Mouse (Mus musculus): ENCODE data around the gene Iqcn.
A peak's percentile ranks its signal among the peaks of the same experiment; 100 is the strongest.

Gene Iqcn

DNA sequence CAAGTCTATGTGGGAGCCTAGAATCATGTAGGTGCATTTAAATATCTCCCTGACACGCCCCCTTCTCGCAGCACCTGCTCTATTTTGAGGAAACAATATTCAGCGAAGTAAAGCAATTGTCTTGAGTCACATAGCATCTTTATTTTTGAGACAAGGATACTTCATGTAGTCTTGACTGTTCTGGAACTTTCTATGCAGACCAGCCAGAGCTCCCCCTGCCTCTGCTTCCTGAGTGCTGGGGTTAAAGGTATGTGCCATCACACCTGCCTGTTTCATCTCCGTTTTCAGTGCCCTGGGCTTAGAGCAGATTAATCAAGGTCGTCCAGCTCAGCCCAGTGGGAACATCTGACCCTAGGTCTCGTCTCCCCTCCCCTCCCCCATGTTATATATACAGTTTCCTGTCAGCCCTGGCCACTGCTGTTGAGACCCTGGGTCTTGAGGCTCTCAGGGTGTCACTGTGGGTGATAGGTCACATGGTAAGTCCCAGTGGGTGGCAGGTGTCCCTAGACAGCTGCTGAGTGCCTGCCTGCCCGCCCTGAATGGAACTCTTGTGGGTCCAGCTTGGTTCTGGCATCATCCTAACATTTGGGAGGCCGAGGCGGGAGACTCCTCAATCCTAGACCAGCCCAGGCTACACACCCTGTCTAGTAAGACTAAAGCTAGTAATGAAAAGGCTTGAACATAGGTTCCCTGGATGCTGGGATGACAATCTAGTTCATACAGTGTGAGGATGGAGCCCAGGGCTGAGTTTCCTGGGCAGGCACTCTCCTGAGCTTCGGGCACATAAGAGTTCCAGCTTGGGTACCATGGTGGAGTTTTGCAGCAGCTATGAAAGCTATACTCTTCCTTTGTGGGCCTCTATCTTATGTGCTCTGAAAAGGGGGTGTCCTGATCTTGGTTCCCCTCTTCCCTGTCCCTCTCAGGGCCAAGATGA, 1.9 kb upstream of the Iqcn start:
- DNase-seq (ENCODE audit: low spot score) = no peak

DNA sequence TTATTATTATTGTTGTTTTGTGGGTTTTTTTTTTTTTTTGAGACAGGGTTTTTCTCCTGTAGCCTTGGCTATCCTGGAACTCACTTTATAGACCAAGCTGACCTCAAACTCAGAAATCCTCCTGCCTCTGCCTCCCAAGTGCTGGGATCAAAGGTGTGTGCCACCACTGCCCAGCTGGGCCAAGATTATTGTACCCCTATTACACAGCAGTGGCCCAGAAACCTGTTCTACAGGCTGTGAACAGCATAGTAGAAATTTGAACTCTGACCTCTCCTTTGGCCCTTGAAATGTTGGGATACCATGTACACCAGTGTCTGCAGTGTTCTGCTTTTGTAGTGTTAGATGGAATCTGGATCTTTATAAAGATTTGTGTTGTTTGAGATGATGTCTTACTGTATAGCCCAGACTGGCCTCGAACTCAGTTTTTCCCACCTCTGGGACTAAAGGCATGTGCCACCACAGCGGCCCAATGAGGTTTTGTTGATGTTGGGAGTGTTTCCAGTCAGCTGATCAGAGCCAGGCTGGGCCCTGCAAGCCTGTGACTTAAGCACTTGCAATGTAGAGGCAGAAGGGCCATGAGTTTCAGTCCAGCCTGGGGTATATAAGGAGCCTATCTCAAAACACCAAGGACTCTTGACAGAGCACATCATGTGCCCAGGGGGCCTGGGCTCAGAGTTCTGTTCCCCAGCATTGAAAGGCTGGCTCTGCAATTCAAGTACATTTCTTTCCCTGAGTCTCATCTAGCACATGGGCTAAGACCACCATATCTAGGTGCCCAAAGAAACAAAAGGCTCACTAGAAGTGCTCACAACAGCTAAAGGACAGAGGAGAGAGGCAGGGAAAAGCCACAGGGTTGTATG, 1.0 kb upstream of the Iqcn start:
- DNase-seq (ENCODE audit: low spot score) = no peak

DNA sequence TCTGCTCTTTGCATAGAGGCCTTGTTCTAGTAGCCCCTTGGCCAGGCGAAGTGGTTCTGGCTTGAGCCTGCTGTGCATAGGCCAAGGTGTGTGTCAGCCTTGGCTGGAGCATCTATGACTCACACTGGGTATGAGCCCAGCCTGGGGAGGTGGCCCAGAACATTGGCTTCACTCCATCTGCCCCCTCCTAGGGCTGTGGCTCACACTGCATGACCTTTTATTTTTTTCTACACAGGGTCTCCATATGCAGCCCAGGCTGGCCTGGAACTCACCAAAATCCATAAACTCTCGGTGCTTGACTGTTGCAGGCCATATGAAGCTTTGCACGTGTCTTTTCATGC, 445 bp upstream of the Iqcn start:
- peak; percentile 57 for DNase-seq (ENCODE audit: low spot score)

DNA sequence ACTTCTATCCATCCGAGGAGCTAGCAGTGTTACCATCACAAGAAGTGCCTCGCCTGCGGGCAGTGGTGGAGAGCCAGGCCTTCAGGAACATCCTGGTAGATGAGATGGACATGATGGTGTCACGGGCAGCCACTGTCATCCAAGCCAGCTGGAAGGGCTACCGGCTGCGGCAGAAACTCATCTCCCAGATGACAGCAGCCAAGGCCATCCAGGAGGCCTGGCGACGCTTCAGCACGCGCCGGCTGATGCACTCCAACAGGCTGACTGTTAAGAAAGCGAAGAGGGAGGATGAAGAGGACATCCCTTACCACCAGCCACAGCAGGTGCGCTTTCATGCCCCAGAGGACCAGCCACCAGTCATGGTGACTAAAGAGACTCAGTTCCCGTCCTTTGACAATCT, 5.0 kb downstream of the Iqcn start:
- no peak for DNase-seq (ENCODE audit: low spot score)

DNA sequence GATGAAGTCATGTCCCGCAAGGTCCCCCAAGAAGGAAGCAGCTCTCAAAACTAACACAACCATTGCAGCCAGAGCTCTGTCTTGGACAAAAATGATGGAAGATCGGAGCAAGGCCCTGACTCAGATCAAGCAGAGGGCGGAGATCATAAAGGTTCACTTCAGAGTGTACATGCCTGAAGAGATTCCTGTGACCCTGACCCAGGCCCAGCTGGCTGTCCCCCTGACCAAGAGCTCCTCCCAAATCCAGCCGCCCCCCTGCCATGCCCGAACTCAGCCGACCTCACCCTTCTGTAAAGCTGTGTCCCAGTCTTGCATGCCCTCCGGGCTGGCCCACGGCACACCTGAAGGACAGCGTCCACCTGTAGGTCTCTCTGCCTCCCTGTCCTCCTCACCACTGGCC, 6.5 kb downstream of the Iqcn start:
- no peak for DNase-seq (ENCODE audit: low spot score)

DNA sequence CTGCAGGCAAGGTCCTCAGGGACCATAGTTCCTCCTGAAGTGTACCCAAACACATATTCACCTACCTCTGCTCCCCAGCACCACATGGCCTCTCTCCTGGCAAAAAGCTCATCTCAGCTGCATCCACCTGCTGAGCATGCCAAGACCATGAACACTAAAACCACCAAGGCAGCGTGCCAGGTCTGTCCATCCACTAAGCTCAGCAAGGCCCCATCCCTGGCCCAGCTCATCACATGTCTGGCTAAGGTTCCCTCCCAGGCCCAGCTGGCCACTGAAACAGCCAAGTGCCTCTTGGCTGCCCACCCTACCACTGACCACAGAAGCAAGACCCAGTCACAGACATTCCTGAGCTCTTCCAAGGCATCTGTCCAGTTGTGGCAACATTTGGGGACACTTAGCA, 7.0 kb downstream of the Iqcn start:
- DNase-seq (ENCODE audit: low spot score) = no peak

DNA sequence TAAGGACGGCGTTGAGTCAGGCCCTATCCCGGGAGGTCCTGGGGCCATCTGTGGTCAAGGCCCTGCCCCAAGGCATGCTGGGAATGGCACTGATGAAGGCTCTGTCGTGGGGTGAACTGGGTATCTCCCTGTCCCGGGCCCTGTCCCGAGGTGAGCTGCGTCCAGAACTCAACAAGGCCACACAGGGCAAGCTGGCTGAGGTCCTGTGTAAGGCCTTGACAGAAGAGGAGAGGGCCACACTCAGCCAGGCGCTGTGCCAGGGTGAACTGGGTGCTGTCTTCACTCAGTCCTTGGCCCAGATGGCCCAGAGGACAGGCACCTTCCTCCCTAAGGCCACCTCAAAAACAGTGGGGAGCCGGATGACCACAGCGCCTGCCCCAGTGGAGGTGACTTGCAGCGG, 7.8 kb downstream of the Iqcn start:
- no peak for DNase-seq (ENCODE audit: low spot score)

DNA sequence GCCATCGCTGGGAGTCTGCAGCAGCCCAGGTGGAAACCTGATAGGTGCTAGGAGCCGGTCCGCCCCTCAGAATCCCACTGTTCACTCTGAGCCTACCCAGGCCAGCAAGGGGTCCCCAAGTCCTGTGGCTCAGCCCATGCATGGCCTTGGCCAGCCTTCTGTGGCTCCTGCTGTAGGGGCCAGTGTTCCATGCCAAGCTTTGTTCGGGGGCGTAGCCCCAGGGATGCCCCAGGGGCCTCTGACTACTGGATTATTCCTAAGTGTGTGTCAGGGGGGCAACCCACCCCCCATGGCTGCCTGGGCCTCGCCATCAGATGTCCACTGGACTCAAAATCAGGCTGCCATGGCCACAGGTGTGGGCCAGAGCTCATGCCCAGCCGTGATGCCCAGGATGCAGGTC, 10.7 kb downstream of the Iqcn start:
- DNase-seq (ENCODE audit: low spot score) = no peak

DNA sequence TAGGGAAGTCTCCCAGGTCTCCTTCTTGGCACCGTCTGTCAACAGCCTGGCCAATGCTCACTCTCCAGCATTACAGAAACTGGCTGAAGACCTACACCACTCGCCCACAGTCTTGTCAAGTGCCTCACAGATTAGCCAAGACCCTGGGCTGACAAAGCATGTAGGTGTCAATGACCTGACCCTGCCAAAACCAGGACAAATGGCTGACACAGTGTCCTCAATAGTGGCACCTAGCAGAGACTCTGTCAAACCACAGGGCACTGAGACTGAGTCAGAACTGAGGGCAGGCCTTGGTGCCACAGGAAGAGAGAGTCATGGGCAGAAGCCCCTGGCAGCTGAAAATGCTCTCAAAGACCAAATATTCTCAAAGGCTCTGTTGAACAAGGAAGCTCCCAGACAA, 11.8 kb downstream of the Iqcn start:
- no peak for DNase-seq (ENCODE audit: low spot score)

DNA sequence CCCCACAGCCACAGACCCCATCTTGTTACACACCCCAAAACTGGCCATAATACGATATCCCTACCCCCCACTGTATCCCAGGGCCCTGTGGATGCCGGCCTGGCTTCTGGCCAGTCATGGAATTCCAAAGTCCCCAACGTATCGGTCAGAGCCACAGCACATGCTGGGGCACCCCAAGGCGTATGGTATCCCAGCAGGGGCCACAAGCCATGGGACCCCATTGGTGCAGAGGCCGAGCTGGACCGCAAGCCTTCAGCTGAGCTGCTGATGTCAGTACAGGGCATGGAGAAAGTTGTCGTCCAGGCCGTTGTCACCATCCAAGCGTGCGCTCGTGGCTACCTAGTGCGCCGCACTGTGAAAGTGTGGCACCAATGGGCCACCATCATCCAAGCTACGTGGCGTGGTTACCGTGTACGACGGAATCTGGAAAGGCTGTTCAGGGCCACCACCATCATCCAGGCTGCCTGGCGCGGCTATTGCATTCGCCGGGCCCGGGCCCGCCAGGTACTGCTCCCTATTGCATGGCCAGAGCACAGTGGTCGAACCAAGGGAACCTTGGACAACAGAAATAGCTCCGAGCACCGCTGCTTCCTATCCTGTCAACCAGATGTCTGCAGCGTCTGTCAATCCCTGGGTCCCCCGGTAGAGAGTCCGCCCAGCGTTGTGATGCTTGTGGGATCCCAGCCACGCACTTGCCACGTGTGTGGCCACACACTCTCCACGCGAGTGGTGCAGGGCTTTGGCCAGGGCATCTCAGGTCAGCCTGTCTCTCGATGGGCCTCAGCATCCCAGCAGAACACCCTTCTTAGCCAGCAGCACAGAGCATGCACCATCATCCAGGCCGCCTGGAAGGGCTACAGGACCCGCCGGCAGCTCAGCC, 13.5 kb downstream of the Iqcn start:
- no peak for DNase-seq (ENCODE audit: low spot score)

DNA sequence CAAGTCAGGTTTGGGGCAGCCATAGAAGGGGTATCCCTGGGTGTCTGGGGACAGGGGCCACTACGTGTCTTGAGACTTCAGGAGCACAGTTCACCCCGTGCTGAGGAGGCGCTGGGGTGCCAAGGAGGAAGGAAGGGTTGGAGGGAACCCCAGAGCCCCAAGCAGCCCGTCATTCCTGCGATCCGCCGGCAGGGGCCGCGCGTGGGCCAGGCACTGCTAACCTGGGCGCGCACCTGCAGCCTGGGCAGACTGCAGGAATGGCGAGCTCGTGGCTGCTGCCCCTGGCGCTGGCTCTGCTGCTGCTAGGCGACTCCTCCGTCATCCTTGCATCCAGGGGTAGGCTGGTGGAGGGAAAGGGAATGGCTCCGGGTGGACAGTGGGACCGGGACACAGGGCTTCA, 15.0 kb downstream of the Iqcn start, which contains the start of gene Gm3336:
Gene Gm3336, plus strand, starts transcription at position 247 of the 400 bp plus-strand sequence.
- peak; percentile 57 for DNase-seq (ENCODE audit: low spot score)

DNA sequence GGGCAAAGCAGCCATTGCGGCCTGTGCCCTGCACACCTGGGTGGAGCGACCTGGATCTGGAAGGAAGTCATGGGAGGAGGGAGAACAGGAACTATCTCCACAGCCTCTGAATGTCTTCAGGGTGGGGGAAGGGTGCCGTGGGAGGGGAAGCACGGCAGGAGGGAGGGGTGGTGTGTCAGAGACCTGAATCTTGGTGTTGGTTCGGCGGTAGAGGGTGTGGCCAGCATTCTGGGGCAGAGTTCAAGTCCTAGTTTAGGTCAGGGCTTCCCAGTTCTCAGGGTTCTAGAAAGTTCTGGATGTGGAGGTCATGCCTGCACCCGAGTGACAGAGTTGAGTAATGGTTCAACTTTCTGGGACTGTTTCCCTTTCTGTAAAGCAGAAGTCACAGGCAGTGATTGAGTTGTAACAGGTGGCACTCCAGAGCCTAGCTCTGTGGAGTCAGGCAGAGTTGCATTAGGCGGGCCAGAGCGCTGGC, 16.6 kb downstream of the Iqcn start:
- DNase-seq (ENCODE audit: low spot score) = peak; percentile 3

DNA sequence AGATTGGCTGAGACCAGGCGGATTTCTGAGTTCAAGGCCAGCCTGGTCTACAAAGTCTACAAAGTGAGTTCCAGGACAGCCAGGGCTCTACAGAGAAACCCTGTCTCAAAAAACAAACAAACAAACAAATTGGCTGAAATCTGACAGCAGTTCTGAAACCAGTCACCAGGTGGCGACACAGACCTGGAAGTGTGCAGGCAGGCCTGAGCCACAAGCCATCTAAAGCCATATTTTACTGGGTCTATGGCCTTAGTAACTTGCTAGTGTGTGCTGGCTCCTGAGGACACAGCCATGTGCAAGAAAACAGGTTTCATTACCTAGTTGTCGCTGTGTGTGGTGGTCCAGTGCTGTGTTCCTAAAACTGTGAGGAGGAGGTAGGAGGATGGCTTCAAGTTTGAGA, 17.5 kb downstream of the Iqcn start:
- peak; percentile 65 for DNase-seq (ENCODE audit: low spot score)

DNA sequence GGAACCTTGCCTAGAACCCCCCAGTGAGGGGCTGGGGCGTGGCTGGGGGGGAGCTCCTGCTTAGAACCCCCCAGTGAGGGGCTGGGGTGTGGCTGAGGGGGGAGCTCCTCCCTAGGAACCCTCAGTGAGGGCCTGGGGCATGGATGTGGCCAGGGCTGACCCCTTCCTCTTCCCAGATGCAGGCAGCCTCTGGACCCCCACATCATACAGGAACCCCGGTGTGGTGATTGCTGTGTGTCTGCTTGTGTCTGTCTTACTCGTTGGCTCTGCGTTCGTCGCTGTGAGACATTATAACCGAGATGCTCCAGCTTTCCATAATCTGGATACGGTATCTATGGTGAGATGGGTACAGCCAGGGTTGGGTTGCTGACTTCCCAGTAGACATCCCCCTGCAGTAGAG, 18.3 kb downstream of the Iqcn start:
- no peak for DNase-seq (ENCODE audit: low spot score)

DNA sequence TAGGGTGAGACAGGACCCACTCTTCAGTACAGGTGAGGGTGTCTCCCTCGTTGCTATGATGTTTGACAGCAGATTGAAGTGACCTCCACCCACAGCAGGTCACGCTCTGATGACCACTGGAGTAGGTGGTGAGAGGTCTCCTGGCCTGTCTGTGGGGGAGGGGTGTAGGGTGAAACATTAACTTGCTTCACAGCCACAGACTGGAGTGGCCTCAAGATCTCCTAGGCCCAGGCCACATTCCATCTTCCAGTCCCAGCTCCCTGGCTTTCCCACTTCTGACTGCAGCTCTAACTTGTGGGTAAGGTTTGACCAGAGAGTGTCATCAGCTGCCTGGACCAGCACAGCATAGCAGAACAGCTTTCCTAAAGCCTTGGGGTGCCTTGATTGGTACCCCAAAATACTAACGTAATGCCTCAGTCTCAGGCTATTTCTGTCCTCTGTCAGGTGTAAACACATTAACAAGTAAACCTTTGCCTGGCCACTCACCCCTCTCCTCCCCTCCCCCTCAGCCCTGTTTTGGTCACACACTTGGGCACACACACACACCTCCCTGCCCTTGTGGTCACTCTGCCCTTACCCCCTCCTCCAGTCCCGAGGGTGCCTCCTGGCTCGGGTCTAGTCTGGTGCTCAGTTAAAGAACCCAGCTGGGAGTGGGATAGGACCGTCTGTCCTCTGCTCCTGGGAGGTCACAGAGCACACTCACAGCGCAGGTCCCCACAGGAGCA, 20.4 kb downstream of the Iqcn start, which contains the start of gene Pde4c:
Gene Pde4c, plus strand, starts transcription at position 235 of the 725 bp plus-strand sequence.
- no peak for DNase-seq (ENCODE audit: low spot score)

DNA sequence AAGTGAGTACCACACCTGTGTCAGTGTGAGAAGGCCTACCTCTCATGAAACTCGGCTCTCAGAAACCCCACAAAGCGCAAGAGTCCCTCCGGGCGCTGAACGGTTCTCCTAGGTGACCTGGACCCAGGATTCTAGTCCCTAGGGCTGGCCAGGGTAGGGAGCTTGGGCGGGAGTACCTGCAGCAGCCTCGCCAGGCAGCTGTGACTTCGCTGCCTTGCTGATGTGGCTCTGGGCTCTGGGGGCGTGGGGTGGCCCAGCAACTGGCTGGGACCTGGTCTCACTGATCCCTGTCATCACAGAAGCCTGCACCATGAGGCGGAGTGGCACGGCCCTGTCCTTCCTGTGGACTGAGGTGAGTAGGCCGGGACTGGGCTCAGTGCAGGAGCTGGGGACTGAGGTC, 21.0 kb downstream of the Iqcn start:
- no peak for DNase-seq (ENCODE audit: low spot score)

DNA sequence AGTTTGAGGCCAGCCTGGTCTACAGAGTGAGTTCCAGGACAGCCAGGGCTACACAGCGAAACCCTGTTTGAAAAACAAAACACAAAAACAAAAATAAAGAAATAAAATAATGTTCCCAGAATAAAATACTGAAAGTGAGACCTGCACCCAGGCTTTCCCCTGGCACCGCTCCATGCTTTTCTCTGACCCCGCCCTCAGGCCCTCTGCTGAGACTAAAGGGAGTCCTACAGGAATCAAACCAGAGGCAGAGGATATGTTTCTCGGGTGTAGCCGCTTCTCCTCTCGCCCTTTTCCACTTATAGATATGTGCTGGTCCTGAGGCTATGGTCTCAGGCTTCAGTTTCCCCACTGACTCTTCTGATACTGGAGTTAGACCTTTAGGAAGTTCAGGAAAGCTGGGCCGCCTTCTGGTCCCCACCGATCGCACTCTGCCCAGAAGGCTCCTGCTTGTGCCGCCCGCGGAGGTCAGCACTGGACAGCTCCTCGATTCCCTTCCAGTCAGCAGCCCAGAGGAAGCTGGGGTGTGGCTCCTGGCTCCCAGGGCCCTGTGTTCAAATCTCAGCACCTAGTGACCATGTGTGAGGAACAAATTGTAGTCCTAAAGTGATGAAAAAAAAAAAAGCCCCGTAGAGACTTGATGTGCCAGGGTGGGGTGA, 22.7 kb downstream of the Iqcn start:
- peak; percentile 49 for DNase-seq (ENCODE audit: low spot score)

DNA sequence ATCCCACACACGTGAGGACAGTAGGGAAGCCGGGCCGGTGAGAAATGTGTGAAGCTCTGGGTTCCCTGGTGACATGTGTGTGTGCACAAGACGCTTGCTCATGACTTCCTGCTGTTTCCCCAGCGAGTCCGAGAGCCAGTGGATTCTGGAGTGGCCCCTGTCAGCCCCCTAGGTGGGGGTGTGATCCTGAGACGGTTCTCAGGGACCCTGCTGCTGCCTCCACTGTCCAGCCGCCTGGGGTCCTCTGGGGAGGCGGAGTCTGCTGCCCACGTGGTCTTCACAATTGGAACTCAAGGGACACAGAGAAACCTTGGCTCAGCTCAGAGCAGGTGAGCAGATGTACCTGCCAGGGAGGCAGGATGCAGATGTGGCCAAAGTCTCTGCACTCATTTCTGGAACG, 23.5 kb downstream of the Iqcn start:
- no peak for DNase-seq (ENCODE audit: low spot score)

DNA sequence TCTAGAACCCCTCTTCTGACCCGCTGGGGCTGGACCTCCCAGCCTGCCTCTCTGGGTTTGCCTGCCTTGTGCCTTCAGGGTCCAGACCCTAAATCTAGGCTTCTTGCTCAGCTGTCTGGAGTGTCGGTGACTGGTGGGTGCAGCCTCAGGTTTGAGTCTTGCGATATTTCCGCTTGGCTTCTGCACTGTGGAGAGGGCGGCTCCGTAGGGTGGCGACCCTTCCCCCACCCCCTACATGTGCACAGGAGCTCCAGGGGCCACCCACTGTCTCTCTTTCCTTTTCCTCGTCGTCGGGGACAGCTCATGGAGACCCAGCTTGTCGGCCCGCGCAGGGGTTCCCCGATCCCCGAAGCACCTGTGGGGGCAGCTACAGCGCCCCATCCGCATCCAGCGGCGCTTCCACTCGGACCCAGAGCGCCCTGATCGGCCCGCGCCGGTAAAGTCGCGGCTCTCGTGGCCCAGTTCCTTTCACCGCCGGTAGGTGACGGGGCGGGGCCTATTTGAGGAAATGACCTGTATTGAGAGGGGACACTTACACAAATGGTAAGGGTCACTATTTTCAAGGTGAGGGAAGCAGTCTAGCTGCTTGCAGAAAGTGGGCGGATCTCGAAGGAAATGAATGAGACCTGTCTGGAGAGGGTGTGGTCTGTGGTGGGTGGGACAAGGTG, 26.7 kb downstream of the Iqcn start:
- DNase-seq (ENCODE audit: low spot score) = no peak

DNA sequence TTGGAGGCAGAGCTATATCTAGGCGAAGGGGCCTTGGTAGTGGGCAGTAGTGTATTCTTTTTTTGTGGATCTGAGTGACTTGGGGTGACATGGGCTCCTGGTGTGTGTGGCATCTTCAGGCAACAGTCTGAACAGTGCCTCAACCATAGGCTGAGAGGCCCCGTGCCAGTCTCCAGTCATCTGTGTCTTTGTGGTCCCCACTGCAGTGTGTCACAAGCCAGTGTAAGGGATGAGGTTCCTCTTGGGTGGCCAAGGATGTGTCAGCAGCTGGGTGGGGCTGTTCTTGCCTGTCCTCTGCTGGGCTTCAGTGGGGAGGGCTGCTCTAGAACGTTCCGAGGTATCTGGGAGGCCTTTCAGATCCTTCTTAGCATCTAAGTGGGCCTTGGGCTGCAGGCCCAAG, 27.7 kb downstream of the Iqcn start:
- no peak for DNase-seq (ENCODE audit: low spot score)
